Mouse (Mus musculus) ES-E14 (cell line): Measurements from ENCODE around the gene Ociad2. TPM values are rescaled to one million over a fixed set of nuclear protein-coding genes. Genes with fewer than 3 reads are reported as not detected.

ENCODE experiments used
- DNase-seq: peaks from one replicate; pipeline ENCODE4 v3.0.0-alpha.2; 2013; ENCODE audit warnings: low read depth, low spot score
- H3K27ac ChIP-seq: 2 replicates; pipeline ENCODE4 v1.5.1; 2012; ENCODE audit warnings: low read depth, mild to moderate bottlenecking, low read length, moderate library complexity, mixed read lengths; ENCODE audit not compliant: poor library complexity, insufficient read depth, severe bottlenecking
- H3K36me3 ChIP-seq: 2 replicates; pipeline ENCODE4 v1.6.1; 2012; ENCODE audit warnings: mild to moderate bottlenecking, low read length, moderate library complexity, mixed read lengths; ENCODE audit not compliant: control insufficient read depth, poor library complexity, insufficient read depth, severe bottlenecking
- H3K4me1 ChIP-seq, 2 experiments: fragments of 150-350 bp in 1 of 2; sonication (generic) in 1 of 2; 2 replicates each; pipeline ENCODE4 v1.6.1; 2012; ENCODE audit warnings: low read length in 2 of 2, mild to moderate bottlenecking in 1 of 2, mixed read lengths in 1 of 2; ENCODE audit not compliant: control insufficient read depth in 2 of 2, insufficient read depth in 2 of 2, poor library complexity in 1 of 2
- H3K4me3 ChIP-seq, 2 experiments: fragments of 150-350 bp in 1 of 2; sonication (generic) in 1 of 2; 2 replicates each; pipeline ENCODE4 v1.5.1; 2012; ENCODE audit warnings: low read length in 2 of 2, low read depth in 1 of 2, mild to moderate bottlenecking in 1 of 2, mixed read lengths in 1 of 2; ENCODE audit not compliant: insufficient read depth in 1 of 2, poor library complexity in 1 of 2, severe bottlenecking in 1 of 2
- H3K9ac ChIP-seq: 2 replicates; pipeline ENCODE4 v1.6.1; 2012; ENCODE audit warnings: low read depth, mild to moderate bottlenecking, low read length, mixed read lengths; ENCODE audit not compliant: poor library complexity, insufficient read depth, severe bottlenecking
- H3K9me3 ChIP-seq: fragments of 150-350 bp; sonication (generic); 2 replicates; pipeline ENCODE4 v1.6.1; 2012; ENCODE audit warnings: low read depth, mild to moderate bottlenecking, low read length; ENCODE audit not compliant: control insufficient read depth, insufficient read depth
- CHD2 ChIP-seq: IDR thresholded peaks from 2 replicates; pipeline ENCODE4 v1.6.1; 2014; ENCODE audit warnings: mild to moderate bottlenecking, low read depth, low read length, inconsistent platforms
- HCFC1 ChIP-seq: IDR thresholded peaks from 2 replicates; pipeline ENCODE4 v1.6.1; 2012; ENCODE audit warnings: low read length, inconsistent platforms, borderline replicate concordance; ENCODE audit not compliant: insufficient read depth
- MAFK ChIP-seq: IDR thresholded peaks from 2 replicates; pipeline ENCODE4 v1.6.1; 2014; ENCODE audit warnings: mild to moderate bottlenecking, low read depth, low read length, inconsistent platforms; ENCODE audit not compliant: insufficient read depth
- ZC3H11A ChIP-seq: IDR thresholded peaks from 2 replicates; pipeline ENCODE4 v1.6.1; 2012; ENCODE audit warnings: low read depth, mild to moderate bottlenecking, inconsistent platforms, low read length, borderline replicate concordance
- ZNF384 ChIP-seq: IDR thresholded peaks from 2 replicates; pipeline ENCODE4 v1.6.1; 2012; ENCODE audit warnings: low read depth, low read length, inconsistent platforms
- in situ Hi-C, 2 experiments: fragments of 600-800 bp; cut with MboI; formaldehyde crosslinking; loops; one replicate each; pipeline ENCODE4 v1.15.1; 2025; ENCODE audit warnings: low sequenced_read_pairs in 2 of 2, inconsistent platforms in 1 of 2; ENCODE audit not compliant: unreplicated experiment in 2 of 2
- total RNA-seq: library from RNA; depleted of rRNA; stranded (reverse); fragments of 300-350 nt; gene quantifications from 2 replicates; pipeline ENCODE4 v1.2.3, GENCODE M21; 2012; rRNA removed

Gene Ociad2
- total RNA-seq, result 3.3 and 5.2 TPM in 2 replicates

DNA sequence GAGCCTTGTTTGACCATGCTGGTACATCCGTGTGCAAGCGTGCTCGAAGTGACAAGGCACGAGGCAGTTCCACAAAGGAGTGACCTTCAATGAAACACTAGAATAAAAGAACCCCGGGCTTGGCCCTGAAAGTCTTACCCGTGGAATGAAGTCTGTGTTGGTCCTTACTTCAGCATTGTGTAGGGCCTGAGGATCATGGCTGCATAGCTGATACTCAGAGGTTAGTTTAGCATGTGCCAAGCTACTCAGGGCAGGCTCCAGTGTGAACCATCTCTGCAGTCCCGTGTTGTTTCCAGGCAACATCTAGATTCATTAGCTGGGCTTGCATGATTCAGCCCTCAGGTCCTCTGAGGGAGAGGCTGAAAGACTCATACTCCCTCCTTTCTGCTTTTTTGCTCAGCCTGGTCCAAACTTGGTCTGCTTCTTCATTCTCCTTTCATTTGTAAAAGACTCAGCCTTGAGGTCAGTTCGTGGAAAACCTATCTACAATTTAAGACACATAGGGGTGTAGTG is at the start of gene Ociad2:
Gene Ociad2, minus strand, starts transcription at position 306 of the 513 bp plus-strand sequence.
- in situ Hi-C loops, result no loop called here
- DNase-seq, result no peak
- no peak within 1 kb of the TSS for H3K4me3 ChIP-seq
- no peak within 1 kb of the TSS for H3K27ac ChIP-seq
- no peak within 1 kb of the TSS for H3K9ac ChIP-seq
- H3K36me3 ChIP-seq, result no peaks in the 10 kb centered on the region
- no peaks in the 10 kb centered on the region for H3K9me3 ChIP-seq
- TF ChIP-seq HCFC1 (no peak), MAFK (no peak), ZNF384 (no peak), ZC3H11A (no peak), CHD2 (no peak)
- H3K4me1 ChIP-seq, result 0 out of 4 replicates have a peak, but pooled peaks cover 0 to 2% of the 10 kb centered on the region in 2 experiments

DNA sequence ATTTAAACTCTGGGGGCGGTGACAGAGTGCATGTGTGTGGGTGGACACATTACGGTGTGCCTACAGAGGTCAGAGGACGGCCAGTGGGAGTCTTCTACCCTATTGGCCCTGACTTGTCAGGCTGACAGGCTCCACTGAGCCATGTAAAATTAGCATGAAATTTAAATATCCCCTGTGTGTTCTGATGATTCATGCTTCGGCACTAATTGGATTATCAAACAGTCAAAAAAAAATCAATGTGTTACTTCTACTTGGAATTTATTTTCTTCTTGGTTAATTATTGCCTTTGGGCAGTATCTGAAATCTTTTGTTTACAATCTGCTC is 42.8 kb upstream of the Ociad2 start:
- Histone ChIP-seq H3K36me3 (no peaks in the 10 kb centered on the region), H3K9ac (no peak overlapping the region), H3K9me3 (no peaks in the 10 kb centered on the region), H3K4me3 (no peak overlapping the region), H3K27ac (no peak overlapping the region), H3K4me1 (no peaks in the 10 kb centered on the region)
- in situ Hi-C loops, result loop anchor here (10.0 to 25.0 kb wide), 3 partner anchors 246 to 399 kb away; no protein-coding TSS in a partner anchor
- no peak for TF ChIP-seq HCFC1
- no peak for TF ChIP-seq MAFK
- no peak for TF ChIP-seq ZC3H11A
- TF ChIP-seq CHD2, result no peak
- TF ChIP-seq ZNF384, result no peak
- DNase-seq, result no peak

DNA sequence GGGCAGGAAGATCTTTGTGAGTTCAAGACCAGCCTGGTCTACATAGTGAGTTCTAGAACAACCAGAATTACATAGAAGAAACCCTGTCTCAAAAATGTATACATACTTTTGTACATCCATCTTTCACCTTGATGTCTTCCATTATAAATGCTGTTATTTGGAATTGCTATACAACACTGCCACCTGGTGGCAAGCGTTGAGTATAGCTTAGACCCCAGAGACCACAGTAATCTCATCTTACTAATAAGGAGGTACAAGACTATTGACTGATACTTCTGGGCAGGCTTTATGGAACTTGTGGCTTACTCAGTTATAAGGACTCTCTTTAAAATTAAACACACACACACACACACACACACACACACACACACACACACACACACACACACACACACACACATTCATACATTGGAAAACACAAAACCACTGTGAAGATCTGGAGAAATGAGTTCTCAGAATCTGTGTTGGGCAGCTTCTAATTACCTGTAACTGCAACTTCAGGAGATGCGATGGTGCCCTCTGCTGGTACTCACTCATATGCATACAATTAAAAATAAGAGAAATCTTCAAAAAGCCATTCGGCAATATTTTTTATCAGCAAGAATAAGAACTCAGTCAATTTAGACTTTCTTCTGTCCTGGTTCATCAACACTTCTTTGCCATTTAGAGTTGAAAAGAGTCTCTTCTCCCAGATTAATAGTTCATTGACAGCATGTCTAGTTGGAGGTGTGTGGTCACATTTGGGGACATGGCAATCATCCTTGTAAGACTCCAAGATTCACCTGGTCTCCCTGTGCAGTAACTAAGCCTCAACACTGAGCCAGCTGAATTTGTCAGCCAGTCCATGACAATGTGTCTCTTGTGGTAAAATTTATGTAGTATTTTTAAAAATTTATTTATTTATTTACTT is 42.2 kb upstream of the Ociad2 start:
- TF ChIP-seq HCFC1 (no peak), ZC3H11A (peak; percentile 97)

DNA sequence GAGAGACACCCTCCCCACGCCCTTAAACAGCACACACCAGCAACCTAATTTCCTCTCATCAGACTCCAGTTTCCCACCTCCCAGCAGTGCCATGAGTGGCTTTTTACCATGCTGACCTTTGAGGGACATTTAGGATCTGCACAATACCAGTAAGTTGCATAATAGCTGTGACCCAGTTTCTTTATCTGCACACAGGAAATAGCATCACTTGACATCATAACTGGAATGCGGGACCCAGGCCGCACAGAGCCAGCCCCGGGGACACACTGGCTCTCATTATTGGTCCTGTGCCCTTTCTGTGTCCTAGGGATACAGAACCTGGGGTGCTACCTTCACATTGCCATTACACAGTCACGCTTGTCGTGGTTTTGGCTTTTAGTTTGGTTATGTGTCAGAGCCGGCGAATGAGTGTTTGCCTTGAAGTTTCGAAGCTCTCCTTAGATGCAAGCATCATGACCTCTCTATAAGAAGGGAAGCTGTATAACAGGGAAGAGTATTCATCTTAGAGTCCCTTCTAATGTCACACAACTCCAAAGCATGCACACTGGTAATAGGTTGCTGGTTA is 41.2 kb upstream of the Ociad2 start:
- H3K36me3 ChIP-seq, result no peaks in the 10 kb centered on the region
- H3K9ac ChIP-seq, result no peak overlapping the region
- no peak for DNase-seq
- in situ Hi-C loops, result loop anchor here (10.0 to 25.0 kb wide), 3 partner anchors 245 to 397 kb away; no protein-coding TSS in a partner anchor
- H3K27ac ChIP-seq, result no peak overlapping the region
- no peak overlapping the region for H3K4me3 ChIP-seq
- H3K9me3 ChIP-seq, result no peaks in the 10 kb centered on the region
- no peak for TF ChIP-seq CHD2
- no peaks in the 10 kb centered on the region for H3K4me1 ChIP-seq

More for the DNA sequence above, 42.2 kb upstream of the Ociad2 start:
- no peak for DNase-seq
- Histone ChIP-seq H3K27ac (no peak overlapping the region), H3K9me3 (no peaks in the 10 kb centered on the region), H3K36me3 (no peaks in the 10 kb centered on the region), H3K9ac (no peak overlapping the region), H3K4me3 (no peak overlapping the region), H3K4me1 (no peaks in the 10 kb centered on the region)
- in situ Hi-C loops, result loop anchor here (10.0 to 25.0 kb wide), 3 partner anchors 246 to 398 kb away; no protein-coding TSS in a partner anchor
